Mouse (Mus musculus): Measurements from ENCODE around the gene Pum1. TPM values are rescaled to one million over a fixed set of nuclear protein-coding genes. Genes with fewer than 3 reads are reported as not detected.

Gene Pum1
- total RNA-seq, 1 experiment from 2014 or later: 96.9 TPM

GRCm38 (mm10) chr4:130814742-130815330 lies 151.7 kb downstream of the Pum1 start:
- DNase-seq: no peak

- no peak for DNase-seq
Observed at GRCm38 (mm10) chr4:130815860-130816259, 152.7 kb downstream of the Pum1 start.

- DNase-seq: no peak
Observed at GRCm38 (mm10) chr4:130819806-130820205, 156.7 kb downstream of the Pum1 start.

GRCm38 (mm10) chr4:130820594-130821255 lies 157.6 kb downstream of the Pum1 start:
- DNase-seq: no peak

GRCm38 (mm10) chr4:130828851-130829673 lies 165.9 kb downstream of the Pum1 start:
- DNase-seq: peak; percentile 55

Other genes with a start within 250 kb of the Pum1 start
- 5.6 and 7.2 TPM in 2 replicates for gene Nkain1, start 89.1 kb upstream of the Pum1 start, total RNA-seq (2021)
- gene Sdc3, start 129.2 kb downstream of the Pum1 start, total RNA-seq (2021): 425 and 496 TPM in 2 replicates
- 12.1 and 13.6 TPM in 2 replicates for gene Laptm5, start 249.8 kb downstream of the Pum1 start, total RNA-seq (2021)